Mouse (Mus musculus): ENCODE data around the gene Plekha6. TPM values are rescaled to one million over a fixed set of nuclear protein-coding genes. Genes with fewer than 3 reads are reported as not detected.

Gene Plekha6
- polyA plus RNA-seq, 1 experiment from 2014 or later: 12.5 TPM

- H3K4me3 ChIP-seq: peak within 1 kb of the TSS; percentile 98
- peak; percentile 99 for DNase-seq (ENCODE audit: low spot score)
- H3K4me1 ChIP-seq: peaks cover 71% of the 10 kb centered on the region
- no peaks in the 10 kb centered on the region for H3K27me3 ChIP-seq (ENCODE audit: low read depth, poor library complexity, severe bottlenecking)
- WGBS: 1% methylated on average over 72 of the region's 72 CpGs
- peak within 1 kb of the TSS; percentile 95 for H3K27ac ChIP-seq (replicated peaks)
- H3K36me3 ChIP-seq: peaks cover 34% of the 10 kb centered on the region
- H3K9me3 ChIP-seq (replicated peaks): no peaks in the 10 kb centered on the region; the same call in 1 of the 2 replicates
Measured at GRCm38 (mm10) chr1:133130638-133131560, 33.1 kb upstream of the Plekha6 start, which contains the start of gene Ppp1r15b. TSS of gene Ppp1r15b (plus strand) at chr1:133131143.

GRCm38 (mm10) chr1:133131561-133131905 is 32.5 kb upstream of the Plekha6 start:
- no peak for DNase-seq (ENCODE audit: low spot score)
- H3K27me3 ChIP-seq (ENCODE audit: low read depth, poor library complexity, severe bottlenecking): no peaks in the 10 kb centered on the region
- peak overlapping the region; percentile 95 for H3K27ac ChIP-seq (replicated peaks)
- peak overlapping the region; percentile 98 for H3K4me3 ChIP-seq
- H3K9me3 ChIP-seq (replicated peaks): no peaks in the 10 kb centered on the region
- under 1% methylated on average over 35 of the region's 35 CpGs for WGBS
- peaks cover 70% of the 10 kb centered on the region for H3K4me1 ChIP-seq
- peaks cover 40% of the 10 kb centered on the region for H3K36me3 ChIP-seq

- H3K4me3 ChIP-seq: peak overlapping the region; percentile 98
- no peaks in the 10 kb centered on the region for H3K27me3 ChIP-seq (ENCODE audit: low read depth, poor library complexity, severe bottlenecking)
- peaks cover 44% of the 10 kb centered on the region for H3K36me3 ChIP-seq
- H3K4me1 ChIP-seq: peaks cover 66% of the 10 kb centered on the region
- H3K9me3 ChIP-seq (replicated peaks): no peaks in the 10 kb centered on the region
- no peak for DNase-seq (ENCODE audit: low spot score)
- 1% methylated on average over 11 of the region's 11 CpGs for WGBS
- peak overlapping the region; percentile 95 for H3K27ac ChIP-seq (replicated peaks)
Measured at GRCm38 (mm10) chr1:133131936-133132335, 32.1 kb upstream of the Plekha6 start.

GRCm38 (mm10) chr1:133132388-133133326 is 31.4 kb upstream of the Plekha6 start:
- Histone ChIP-seq H3K36me3 (peaks cover 52% of the 10 kb centered on the region), H3K27ac (replicated peaks) (peak overlapping the region; percentile 95), H3K27me3 (ENCODE audit: low read depth, poor library complexity, severe bottlenecking) (no peaks in the 10 kb centered on the region), H3K4me3 (peak overlapping the region; percentile 98), H3K9me3 (replicated peaks) (no peaks in the 10 kb centered on the region), H3K4me1 (peaks cover 60% of the 10 kb centered on the region)
- WGBS: 26% methylated on average over 26 of the region's 26 CpGs
- DNase-seq (ENCODE audit: low spot score): peak; percentile 21

GRCm38 (mm10) chr1:133133425-133133824 is 30.6 kb upstream of the Plekha6 start:
- DNase-seq (ENCODE audit: low spot score): no peak

DNA sequence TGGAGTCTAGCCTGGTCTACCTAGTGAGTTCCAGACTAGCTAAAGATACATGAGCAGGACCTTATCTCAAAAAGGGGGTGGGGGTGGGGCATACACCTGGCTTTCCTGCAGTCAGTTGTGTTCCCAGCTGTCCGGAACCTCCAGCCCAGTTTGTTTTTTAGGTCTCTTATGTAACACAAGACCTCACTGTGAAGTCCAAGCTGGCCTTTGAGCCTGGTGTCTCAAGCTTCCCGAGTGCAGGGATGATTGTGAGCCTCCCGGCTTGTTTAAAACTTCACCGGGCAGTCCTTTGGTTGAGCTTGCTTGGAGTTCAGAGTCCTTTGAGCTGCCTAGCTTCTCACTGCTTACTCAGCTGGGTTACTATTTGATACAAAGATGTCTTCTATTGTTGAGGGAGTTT is 29.9 kb upstream of the Plekha6 start:
- no peak for DNase-seq (ENCODE audit: low spot score)
- peaks cover 66% of the 10 kb centered on the region for H3K36me3 ChIP-seq
- H3K9me3 ChIP-seq (replicated peaks): no peaks in the 10 kb centered on the region
- H3K4me1 ChIP-seq: peaks cover 59% of the 10 kb centered on the region
- peak overlapping the region; percentile 59 for H3K27ac ChIP-seq (replicated peaks)
- H3K27me3 ChIP-seq (ENCODE audit: low read depth, poor library complexity, severe bottlenecking): no peaks in the 10 kb centered on the region
- WGBS: 51% methylated on average over 4 of the region's 4 CpGs
- H3K4me3 ChIP-seq: peak overlapping the region; percentile 98

More at GRCm38 (mm10) chr1:133133425-133133824, 30.6 kb upstream of the Plekha6 start:
- peak overlapping the region; percentile 98 for H3K4me3 ChIP-seq
- peaks cover 59% of the 10 kb centered on the region for H3K4me1 ChIP-seq
- H3K27ac ChIP-seq (replicated peaks): peak overlapping the region; percentile 95; the same call in 1 of the 2 replicates
- no peaks in the 10 kb centered on the region for H3K9me3 ChIP-seq (replicated peaks)
- 43% methylated on average over 2 of the region's 2 CpGs for WGBS
- no peaks in the 10 kb centered on the region for H3K27me3 ChIP-seq (ENCODE audit: low read depth, poor library complexity, severe bottlenecking)
- H3K36me3 ChIP-seq: peaks cover 59% of the 10 kb centered on the region

GRCm38 (mm10) chr1:133134881-133135280 is 29.1 kb upstream of the Plekha6 start:
- no peaks in the 10 kb centered on the region for H3K9me3 ChIP-seq (replicated peaks)
- peaks cover 74% of the 10 kb centered on the region for H3K36me3 ChIP-seq

DNA sequence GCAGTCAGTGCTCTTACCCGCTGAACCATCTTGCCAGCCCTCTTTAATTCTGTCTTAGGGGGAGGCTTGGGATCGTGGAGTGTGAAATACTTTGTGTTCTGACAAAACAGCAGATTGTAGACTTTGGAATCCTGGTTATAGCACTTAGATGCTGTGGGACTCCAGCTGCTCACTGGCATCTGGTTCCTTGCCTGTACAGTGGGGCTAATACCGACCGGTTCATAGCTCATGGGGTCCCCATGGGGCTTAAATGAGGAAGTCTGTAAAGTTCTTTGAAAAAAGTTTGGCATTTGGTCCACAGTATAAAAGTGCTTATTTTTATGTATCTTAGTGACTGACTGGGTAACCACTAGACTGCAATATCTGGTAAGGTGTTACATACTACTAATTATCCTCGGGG is 28.2 kb upstream of the Plekha6 start:
- Histone ChIP-seq H3K27ac (replicated peaks) (no peak overlapping the region), H3K9me3 (replicated peaks) (no peaks in the 10 kb centered on the region), H3K4me1 (peaks cover 41% of the 10 kb centered on the region), H3K27me3 (ENCODE audit: low read depth, poor library complexity, severe bottlenecking) (no peaks in the 10 kb centered on the region), H3K36me3 (peaks cover 83% of the 10 kb centered on the region), H3K4me3 (peak overlapping the region; percentile 98)
- 91% methylated on average over 5 of the region's 5 CpGs for WGBS
- DNase-seq (ENCODE audit: low spot score): no peak

More at GRCm38 (mm10) chr1:133134881-133135280, 29.1 kb upstream of the Plekha6 start:
- DNase-seq (ENCODE audit: low spot score): no peak
- H3K27ac ChIP-seq (replicated peaks): no peak overlapping the region
- 71% methylated on average over 4 of the region's 4 CpGs for whole genome bisulfite sequencing
- peak overlapping the region; percentile 98 for H3K4me3 ChIP-seq
- H3K27me3 ChIP-seq (ENCODE audit: low read depth, poor library complexity, severe bottlenecking): no peaks in the 10 kb centered on the region
- H3K4me1 ChIP-seq: peaks cover 51% of the 10 kb centered on the region

DNA sequence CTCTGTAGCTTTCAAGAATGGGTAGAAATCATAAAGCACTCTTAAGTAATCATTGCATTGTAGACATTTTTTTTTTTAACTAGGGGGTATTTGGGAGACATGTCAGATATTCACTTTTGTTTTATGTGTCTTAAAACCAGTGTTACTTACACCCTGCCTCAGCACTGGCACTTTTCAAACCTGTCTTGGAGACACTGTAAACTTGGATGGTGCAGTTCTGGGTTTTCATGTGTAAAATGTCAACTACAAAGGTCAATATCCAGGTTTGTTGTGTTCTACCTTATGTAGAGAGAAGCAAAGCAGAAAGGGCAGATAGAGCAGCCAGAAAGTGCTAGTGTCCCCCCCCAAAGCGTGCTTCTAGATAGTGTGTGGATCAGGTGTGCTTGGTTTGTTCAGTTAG is 25.6 kb upstream of the Plekha6 start:
- WGBS: 92% methylated on average over 1 of the region's 1 CpGs
- peaks cover 28% of the 10 kb centered on the region for H3K4me1 ChIP-seq
- H3K4me3 ChIP-seq: no peak overlapping the region
- no peak for DNase-seq (ENCODE audit: low spot score)
- H3K27me3 ChIP-seq (ENCODE audit: low read depth, poor library complexity, severe bottlenecking): no peaks in the 10 kb centered on the region
- H3K27ac ChIP-seq (replicated peaks): no peak overlapping the region
- H3K36me3 ChIP-seq: peaks cover 91% of the 10 kb centered on the region
- H3K9me3 ChIP-seq (replicated peaks): no peaks in the 10 kb centered on the region

DNA sequence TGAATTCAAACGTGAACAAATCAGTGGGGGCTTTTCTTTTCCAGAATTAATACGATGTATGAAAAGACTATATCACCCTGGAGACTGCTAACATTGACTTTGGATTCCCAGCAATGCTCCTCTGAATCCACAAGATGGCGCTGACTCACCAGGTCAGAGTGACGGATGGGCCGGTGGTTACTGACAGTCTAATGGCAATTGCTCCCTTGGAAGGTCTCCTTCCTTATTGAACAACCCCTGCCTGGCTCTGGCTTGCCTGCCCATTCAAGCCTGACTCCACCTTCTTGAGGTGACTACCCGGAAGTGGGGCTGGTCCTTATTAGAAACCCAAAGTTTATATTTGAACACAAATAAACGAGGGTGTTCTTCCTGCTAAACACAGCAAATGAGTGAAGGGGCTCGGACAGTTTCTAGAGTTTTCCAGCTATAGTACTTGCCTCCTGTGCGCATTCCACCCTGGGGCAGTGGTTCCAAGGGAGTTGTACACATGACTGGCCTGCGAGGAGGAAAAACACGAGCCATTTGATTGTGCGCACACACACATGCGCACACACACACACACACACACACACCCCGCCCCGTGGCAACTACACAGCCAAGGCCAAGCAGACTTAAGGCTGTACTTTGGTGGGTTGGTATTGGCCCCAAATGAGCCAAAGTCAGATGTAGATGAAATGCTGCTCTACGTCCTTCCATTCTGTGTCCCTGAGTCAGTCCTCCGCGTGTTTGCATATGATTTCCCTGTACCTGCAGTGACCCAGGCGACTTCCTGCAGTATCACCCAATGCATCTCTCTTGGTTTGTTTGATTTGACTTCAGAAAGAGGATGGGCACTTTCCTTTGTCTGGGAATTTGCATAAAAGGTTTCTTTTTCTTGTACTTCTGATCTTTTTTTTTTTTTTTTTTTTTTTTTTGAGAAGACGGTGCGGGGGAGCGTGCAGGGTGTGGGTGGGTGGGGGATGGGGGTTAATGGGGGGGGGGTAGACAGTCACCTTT is 17.7 kb upstream of the Plekha6 start:
- peaks cover 10% of the 10 kb centered on the region; the same call in 1 of the 2 replicates for H3K9me3 ChIP-seq (replicated peaks)
- WGBS: 66% methylated on average over 22 of the region's 22 CpGs
- H3K4me1 ChIP-seq: 0 out of 2 replicates have a peak, but pooled peaks cover 3% of the 10 kb centered on the region
- no peak overlapping the region for H3K27ac ChIP-seq (replicated peaks)
- H3K27me3 ChIP-seq (ENCODE audit: low read depth, poor library complexity, severe bottlenecking): no peaks in the 10 kb centered on the region
- peak; percentile 54 for DNase-seq (ENCODE audit: low spot score)
- peaks cover 12% of the 10 kb centered on the region for H3K36me3 ChIP-seq
- no peak overlapping the region for H3K4me3 ChIP-seq

DNA sequence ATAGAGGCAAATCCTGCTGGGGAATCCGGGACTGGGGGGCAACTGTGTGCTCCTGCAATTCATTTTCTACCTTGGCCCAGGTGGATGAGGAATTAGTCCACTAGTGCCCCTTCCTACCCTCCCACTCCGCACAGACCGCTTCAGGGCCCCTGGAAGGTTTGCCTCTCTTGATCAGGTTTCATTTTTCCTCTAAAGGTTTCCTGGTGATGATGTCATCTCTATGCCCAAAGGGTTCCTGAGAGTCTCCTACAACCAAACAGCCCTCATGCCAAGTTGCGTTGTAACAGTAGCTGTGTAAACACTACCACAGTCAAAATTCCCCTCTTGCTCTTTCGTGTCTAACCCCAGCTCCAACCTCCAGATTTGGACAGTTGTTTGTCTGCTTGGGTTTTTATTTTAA is 16.7 kb upstream of the Plekha6 start:
- Histone ChIP-seq H3K9me3 (replicated peaks) (peaks cover 10% of the 10 kb centered on the region; the same call in 1 of the 2 replicates), H3K4me3 (no peak overlapping the region), H3K36me3 (peaks cover 6% of the 10 kb centered on the region), H3K27ac (replicated peaks) (no peak overlapping the region), H3K4me1 (0 out of 2 replicates have a peak, but pooled peaks cover 3% of the 10 kb centered on the region), H3K27me3 (ENCODE audit: low read depth, poor library complexity, severe bottlenecking) (no peaks in the 10 kb centered on the region)
- no peak for DNase-seq (ENCODE audit: low spot score)
- 87% methylated on average over 5 of the region's 5 CpGs for WGBS

Measured in midbrain, embryonic 10.5 days (tissue).